Mouse (Mus musculus) inflammation-experienced regulatory T-cells, adult 6 months (primary cell): Measurements from ENCODE around the gene Fyb2. TPM values are rescaled to one million over a fixed set of nuclear protein-coding genes. Genes with fewer than 3 reads are reported as not detected.
"Not testable (repeated sequence)": the region's sequence is repeated elsewhere in the genome, so short reads cannot be mapped to it uniquely, and the experiment has no call there.

Experiments used
- ATAC-seq: one replicate; pipeline ENCODE4 v1.8.0; 2017
- polyA plus RNA-seq, 3 experiments: library from polyadenylated mRNA; unstranded; fragments of 100-300 nt; shearing (Covaris generic); gene quantifications; one replicate each; pipeline ENCODE4 v1.2.1; 2017

The Fyb2 gene
- polyA plus RNA-seq, 3 experiments from 2014 or later: not detected

DNA sequence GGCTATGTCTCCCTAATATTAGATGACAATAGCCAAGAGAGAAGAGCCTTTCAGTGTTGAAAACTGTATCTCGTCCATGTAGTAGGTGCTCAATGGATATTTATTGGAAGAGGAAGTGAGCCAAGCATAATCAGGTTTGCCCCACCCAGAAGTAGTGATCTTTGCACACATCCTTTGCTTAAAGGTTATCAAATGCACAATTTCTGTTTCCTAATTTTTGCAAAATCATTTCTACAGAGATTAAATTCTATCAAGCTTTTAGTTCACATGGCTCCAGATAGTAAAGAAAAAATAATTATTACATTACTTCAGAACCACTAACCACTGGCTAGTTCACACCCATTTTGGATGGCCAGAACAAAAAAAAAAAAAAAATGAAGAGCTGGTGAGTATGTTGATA is 28.6 kb downstream of the Fyb2 start:
- no peak for ATAC-seq

- ATAC-seq: no peak
These were observed 31.2 kb downstream of the Fyb2 start for GRCm38 (mm10) chr4:104944482-104944881.

DNA sequence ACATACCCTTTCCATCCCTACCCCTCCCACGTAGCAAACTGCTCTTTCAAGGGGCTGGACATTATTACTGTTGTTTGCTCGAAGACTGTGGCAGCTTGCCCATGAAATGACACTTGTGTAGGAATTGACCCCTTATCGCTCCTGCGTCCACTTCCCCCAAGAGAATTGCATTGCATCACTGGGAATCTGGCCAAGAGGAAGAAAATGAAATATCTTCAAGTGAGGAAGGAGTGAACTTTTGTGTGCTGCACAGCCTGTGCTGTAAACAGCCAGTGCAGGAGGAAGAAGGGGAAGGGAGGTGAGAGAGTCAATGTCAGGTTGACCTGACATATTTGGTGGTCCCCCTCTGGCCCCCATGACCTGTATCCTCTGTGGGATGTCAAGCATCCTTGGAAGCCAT is 35.6 kb downstream of the Fyb2 start:
- no peak for ATAC-seq

DNA sequence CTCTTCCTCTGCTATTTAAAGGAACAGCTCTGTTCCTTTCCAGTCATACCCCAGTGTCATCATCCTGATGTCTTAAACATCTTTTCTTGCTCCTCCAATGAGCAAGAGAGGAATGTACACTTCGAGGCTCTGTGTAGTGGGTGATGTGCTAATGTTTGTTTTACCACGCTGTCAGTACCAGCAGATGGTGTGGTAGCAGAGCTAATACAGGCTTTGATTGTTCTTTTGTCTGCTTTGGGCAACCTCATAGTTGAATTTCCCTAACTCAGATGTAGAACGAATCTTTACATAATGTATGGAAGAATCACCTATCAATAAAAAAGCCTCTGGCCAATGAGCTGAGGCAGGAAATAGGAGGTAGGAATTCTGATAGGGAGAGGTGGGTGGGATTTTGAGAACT is 36.0 kb downstream of the Fyb2 start:
- ATAC-seq: no peak

GRCm38 (mm10) chr4:104951280-104951878 is 38.1 kb downstream of the Fyb2 start:
- no peak for ATAC-seq

DNA sequence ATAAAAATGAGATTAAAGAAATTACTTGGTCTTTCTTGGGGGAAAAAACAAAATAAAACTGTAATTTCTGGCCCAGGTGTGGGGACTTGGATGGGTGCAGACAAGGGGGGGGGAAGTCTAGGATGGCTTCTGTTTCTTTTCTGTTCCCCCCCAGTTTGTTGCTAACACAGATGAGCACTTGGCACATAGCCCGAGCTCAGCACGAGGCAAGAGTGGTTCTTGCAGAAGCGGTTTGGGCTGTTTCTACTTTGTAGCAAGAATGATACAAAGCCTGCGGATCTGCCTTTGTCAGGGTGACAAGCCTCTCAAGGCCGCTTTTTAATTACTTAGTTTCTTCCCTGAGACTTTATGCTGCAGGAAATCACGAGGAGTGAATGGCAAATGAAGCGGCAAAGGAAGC is 43.4 kb downstream of the Fyb2 start:
- ATAC-seq: no peak

- no peak for ATAC-seq
These were observed 48.2 kb downstream of the Fyb2 start for GRCm38 (mm10) chr4:104961431-104961830.

DNA sequence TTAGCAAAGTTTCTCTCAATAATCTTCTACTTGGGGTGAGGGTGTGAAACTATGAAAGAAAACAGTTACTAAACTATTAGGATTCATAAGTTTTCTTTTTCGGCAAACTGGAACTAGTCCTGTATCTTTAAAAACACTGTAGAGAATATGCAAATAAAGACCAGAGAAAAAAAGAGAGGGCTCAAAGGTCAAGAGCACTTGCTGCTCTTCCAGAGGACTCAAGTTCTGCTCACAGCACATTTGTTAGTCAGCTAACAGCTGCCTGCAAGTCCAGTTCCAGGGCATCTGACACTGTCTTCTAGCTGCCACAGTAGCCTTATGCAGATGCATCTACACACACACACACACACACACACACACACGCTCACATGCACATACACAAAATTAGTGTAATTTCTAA is 59.4 kb downstream of the Fyb2 start:
- ATAC-seq: no peak

- no peak for ATAC-seq
These were observed 62.0 kb downstream of the Fyb2 start for GRCm38 (mm10) chr4:104975162-104975830.

DNA sequence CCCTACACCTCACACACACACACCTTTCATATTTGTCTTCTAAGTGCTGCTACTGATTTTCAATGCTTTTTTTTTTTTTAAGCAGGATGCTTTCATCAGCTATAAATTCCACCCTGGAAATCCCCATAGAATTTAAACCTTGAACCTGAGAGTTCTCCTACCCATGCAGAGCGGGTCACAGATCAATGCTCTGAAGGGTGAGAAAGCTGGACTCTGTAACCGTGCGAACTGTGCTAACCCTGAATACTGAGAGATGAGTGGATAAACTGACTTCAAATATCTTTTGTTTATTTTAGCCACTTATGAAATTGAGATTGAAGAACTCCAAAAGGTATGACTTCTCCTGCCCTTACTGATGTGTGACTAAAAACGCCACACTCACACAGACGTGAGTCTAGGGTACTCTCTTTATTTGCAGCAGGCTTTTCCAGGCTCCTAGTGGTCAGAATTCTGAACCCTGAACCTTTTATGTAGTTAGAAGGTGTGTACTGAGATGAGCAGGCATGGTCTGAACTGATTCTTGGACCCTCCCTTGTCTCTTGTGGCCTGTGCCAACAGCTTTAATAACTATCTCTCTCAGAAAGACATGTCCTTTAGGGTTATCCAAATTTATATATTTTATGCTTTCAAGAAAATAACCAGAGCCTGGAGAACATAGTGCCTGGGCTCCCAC is 72.8 kb downstream of the Fyb2 start:
- no peak for ATAC-seq

GRCm38 (mm10) chr4:104987631-104988030 is 74.4 kb downstream of the Fyb2 start:
- ATAC-seq: no peak

DNA sequence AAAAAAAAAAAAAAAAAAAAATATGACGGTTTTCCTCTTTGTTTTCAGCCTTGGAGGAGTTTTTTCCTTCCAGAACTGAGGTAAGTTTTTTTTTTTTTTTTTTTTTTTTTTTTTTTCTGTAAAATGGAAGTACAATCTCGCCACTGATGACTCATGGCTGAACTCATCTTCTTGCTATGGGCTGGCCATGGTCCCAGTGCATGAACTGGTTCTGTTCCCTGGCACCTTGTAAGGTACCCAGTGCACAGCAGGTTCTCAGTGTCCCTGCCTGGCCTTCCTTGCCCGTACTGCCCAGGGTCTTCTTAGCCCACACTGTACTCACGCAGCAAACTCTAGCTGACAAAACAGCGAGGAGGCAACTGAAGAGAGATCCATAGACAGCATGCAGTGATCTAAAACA is 74.8 kb downstream of the Fyb2 start:
- no peak for ATAC-seq

GRCm38 (mm10) chr4:104988709-104989108 is 75.5 kb downstream of the Fyb2 start:
- ATAC-seq: no peak

- no peak for ATAC-seq
These were observed 76.8 kb downstream of the Fyb2 start for GRCm38 (mm10) chr4:104990016-104990415.

DNA sequence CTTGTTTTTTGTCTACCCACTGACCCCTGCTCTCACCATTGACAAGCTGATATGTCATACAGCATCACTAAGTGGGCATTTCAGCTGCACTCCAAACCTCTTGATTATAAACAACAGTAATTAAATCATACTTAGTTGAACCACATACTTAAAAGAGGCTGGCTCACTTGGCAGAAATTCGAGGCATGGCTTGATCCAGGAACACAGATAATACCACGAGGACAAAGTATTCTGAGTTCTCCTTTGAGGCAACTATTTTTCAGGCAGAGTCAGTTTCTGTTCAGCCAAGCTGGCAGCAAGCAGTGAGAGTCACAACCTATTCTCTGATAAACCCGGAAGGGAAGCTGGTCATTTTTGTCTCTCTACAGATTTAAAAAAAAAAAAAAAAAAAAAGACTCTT is 77.4 kb downstream of the Fyb2 start:
- no peak for ATAC-seq

- ATAC-seq: no peak
These were observed 79.0 kb downstream of the Fyb2 start for GRCm38 (mm10) chr4:104992271-104992670.

DNA sequence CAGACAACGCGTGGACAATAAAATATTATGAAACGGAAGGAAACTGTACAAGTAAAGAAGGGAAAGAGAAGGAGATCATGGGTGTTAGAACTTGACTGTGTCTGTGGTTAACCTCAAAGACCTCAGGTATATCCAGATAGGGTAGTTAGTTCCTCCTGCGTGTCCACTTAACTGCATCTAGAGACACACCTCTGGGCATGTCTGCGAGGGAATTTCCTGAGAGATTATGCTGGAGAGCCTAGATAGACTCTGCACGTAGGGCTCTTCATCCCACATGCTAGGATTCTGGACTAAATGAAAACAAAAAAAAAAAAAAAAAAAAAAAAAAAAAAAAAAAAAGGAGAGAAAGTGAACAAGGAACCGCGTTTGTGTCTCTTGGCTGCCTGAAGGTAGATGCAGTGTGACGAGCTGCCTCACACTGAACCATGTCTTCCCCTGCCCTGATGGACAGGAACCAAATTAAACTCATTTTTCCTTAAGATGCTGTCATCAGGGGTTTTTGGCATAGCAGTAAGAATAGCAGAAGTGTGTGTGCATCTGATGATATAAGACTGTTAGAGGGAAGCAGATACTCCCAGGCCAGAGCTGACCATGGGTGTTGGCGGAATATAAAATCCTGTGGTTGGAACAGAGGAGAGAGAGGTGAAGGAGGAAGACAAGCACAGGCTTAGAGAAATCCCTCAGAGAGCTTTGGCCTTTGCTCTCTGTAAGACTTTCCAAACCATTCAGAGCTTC is 80.1 kb downstream of the Fyb2 start:
- ATAC-seq: no peak

- no peak for ATAC-seq
These were observed 86.4 kb downstream of the Fyb2 start for GRCm38 (mm10) chr4:104999702-105000101.

- no peak for ATAC-seq
These were observed 88.5 kb downstream of the Fyb2 start for GRCm38 (mm10) chr4:105001736-105002135.

DNA sequence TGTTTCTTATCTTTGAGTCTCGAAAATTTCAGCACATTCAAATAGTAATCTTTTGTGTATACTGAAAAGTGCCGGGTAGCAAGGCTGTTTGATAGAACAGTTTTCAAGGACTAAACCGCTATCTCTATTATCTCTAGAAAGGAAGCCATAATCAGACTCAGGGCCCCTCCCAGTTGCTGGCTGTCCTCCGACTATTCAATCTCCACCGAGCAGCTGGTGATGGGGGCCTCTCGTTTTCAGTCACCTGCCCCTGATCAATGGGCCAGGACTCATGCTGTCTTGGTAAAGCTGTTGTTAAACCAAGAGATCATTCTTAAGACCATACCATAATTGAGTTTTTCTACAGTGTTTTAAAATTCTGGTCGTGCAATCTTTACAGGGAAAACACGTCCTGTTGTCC is 90.9 kb downstream of the Fyb2 start:
- no peak for ATAC-seq

DNA sequence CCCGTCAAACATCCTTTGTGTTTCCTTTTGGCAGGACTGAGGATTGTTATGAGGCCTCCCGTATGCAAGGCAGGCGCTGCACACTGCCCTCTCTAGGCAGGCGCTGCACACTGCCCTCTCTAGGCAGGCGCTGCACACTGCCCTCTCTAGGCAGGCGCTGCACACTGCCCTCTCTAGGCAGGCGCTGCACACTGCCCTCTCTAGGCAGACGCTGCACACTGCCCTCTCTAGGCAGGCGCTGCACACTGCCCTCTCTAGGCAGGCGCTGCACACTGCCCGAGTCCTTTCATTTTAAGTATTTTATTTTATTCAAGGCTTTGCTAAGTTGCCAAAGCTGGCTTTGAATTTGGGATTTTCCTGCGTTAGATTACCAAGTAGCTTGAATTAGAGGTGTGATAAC is 91.4 kb downstream of the Fyb2 start:
- ATAC-seq: not testable (repeated sequence)

- ATAC-seq: no peak
These were observed 94.2 kb downstream of the Fyb2 start for GRCm38 (mm10) chr4:105007360-105008018.

DNA sequence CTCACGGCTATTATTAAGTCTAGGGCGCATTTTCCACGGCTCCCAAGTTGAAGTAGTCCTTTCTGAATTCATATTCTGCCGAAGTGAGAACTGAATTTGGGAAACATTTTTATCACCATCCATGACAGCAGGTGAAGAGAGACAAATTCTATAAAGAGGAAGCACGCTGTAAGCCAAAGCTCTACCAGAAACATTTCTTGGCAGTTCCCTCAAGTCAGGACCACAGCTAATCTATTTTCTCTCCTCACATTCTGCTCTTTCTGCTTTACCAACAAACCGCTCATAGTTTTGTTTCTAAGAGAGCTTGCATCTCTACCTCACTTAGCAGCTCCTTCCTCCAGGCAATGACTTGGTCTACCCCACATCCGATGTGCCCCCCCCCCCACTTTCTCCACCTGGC is 100.5 kb downstream of the Fyb2 start:
- no peak for ATAC-seq
